Mouse (Mus musculus) thymus, adult 2 months (tissue): ENCODE results near the gene Ptdss2.

Source experiments
- CTCF ChIP-seq: fragments of 200-500 bp; IDR thresholded peaks from 2 replicates; pipeline ENCODE4 v1.5.1; 2012; ENCODE audit warnings: mild to moderate bottlenecking, control low read depth, low read length, moderate library complexity, borderline replicate concordance; ENCODE audit not compliant: control insufficient read depth, poor library complexity, insufficient read depth; ENCODE audit errors: extremely low read depth
- POLR2A ChIP-seq: fragments of 200-500 bp; IDR thresholded peaks from 2 replicates; pipeline ENCODE4 v1.6.1; 2012; ENCODE audit warnings: mild to moderate bottlenecking, low read length, control low read depth, moderate library complexity; ENCODE audit not compliant: control insufficient read depth, poor library complexity, insufficient read depth; ENCODE audit errors: extremely low read depth

DNA sequence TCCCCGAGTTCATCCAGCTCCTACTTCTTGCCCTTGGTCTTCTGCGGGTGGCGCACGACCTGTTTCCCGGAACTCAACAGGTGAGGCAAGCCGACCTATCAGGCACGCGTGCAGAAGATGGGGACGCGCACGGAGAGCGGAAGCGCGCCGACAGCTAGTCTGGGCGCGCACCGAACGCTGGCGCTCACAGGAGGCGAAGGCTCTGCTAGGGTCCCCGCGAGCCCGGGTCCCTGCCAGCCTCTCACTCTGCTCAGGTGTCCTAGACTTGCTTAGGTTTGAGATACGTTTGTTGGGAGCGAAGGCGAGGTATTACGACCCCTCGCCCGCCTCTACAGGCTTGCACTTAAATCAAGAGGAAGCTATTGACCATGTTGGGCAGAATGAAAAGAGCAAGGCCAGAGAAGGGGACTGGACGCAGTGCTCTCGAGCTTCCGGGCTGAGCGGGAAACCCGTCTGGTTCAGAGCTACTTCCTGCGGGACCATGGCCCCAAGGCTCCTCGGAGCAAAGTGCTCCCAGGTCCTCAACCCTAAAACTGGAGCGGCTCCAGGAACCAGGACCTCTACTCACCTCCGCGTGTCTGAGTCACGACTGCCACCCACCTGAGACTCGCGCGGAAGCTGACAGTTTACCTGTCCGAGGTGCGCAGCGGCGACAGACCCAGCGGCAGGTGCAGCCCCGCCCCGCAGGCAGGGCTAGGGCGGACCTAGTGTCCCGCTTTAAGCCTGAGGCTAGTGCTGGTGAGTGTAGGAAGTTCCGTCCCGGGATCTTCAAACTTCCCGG, 22.1 kb upstream of the Ptdss2 start, which contains the start of gene Sigirr:
- TF ChIP-seq CTCF (no peak), POLR2A (peak; percentile 66; the same call in 1 of the 2 replicates)
